Mouse (Mus musculus): ENCODE results near the gene 1700008P02Rik. TPM values are rescaled to one million over a fixed set of nuclear protein-coding genes. Genes with fewer than 3 reads are reported as not detected.

The 1700008P02Rik gene
- not detected for polyA plus RNA-seq (2017; shearing (Covaris generic))

DNA sequence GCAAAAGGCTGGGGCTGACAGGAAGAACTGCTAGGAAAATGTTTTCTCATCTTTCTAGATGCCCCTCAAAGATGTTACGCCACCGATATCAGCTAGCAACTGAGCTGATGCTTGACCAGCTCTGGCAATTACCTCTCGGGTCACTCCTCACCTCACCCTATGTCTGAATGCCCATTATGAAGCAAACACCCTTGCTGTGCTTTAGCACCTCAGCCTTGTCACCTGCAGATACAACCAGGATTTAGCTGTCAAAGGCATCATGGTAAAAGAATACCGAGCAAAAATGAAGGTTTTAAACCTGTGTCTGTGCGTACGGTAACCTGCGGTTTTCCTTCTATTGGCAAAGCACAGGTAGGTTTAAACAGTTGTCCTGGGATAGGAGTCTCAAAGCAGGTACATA is at the start of gene 1700008P02Rik:
Gene 1700008P02Rik (minus strand): TSS at position 101 of the 400 bp plus-strand sequence.

